Mouse (Mus musculus): ENCODE data around the gene Osm. TPM values are rescaled to one million over a fixed set of nuclear protein-coding genes. Genes with fewer than 3 reads are reported as not detected.

Gene Osm
- total RNA-seq, 2 experiments from 2014 or later = 0.10 TPM; not detected in 1

DNA sequence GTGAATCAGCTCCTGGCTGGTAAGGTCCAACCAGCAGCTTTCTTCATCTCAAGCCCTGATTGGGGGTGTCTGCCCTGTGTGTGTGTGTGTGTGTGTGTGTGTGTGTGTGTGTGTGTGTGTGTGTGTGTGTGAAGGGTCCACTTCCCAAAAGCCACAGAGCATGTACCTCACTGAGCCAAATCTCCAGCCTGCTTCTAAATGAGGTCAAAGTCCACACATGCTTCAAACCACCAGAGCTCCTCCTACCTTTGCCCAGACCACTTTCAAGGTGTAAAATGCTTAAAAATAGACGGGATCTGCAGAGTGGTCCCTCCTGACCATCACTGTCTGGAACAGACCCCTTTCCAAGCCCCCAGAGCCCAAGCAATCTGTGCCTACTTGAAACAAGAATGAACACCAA is 27.1 kb downstream of the Osm start:
- DNase-seq = no peak
- intact Hi-C loops (cut with DNase I) = no loop called here

DNA sequence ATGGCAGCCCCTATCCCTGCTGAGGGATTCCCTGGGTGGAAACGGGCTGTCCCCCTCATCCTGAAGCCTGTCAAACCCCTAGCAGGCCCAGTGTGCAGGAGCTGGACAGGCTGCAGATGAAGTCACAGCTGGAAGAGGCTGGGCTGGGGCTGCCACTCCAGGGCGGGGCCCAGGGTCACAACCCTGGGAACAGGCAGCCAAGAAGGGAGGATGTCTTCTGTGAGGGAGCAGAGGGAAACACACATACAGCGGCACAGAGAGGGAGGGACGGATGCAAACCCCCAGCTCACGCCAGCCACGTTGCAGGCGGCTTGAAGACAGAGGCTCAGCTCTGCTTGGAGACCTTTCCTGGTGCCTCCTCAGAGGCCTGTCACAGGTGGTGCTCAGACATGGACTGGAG is 27.8 kb downstream of the Osm start:
- intact Hi-C loops (cut with DNase I) = loop anchor here (2.0 kb wide), 1 partner anchor 39 kb away; no protein-coding TSS in a partner anchor

DNA sequence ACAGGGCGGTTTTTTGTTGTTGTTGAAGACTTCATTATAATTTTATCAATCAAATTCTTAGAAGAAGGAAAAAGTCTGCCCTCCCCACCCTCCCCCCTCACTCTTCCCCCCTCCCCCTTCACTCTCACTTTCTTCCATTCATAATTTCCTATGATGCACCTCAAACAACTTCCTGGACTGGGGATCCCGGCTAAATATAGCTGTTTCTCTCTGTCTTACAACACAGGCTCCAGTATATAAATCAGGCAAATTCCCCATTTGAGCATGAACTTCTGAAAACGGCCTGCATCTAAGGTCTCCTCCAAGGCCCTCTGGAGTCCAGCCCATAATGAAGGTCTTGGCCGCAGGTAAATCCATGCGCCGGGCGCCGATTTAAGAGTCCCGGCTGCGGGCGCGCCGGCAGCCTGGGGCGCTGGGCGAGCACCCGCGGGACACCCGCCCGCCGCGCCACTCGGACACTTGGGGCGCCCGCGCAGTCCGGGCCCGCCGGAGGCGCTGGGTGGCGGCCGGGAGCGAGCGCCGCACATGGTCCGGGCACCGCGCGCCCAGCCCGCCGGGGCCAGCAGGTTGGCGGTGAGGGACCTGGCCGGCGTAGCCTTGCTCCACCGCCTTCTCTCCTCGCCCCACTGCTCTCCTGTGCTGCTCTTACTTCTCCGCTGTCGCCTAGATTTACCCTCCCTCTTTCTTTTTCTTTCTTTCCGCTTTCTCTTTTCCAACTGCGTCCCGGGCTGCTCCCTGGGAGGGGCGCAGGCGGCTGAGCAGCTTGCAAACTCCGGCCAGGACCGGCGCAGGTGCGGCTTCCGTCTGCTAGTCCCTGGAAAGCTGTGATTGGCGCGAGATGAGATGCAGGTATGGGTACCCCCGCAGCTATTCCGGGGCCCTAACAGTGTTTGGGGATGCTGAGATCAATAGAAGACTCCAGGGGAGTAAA is 30.3 kb downstream of the Osm start:
- peak; percentile 76 to 78 for DNase-seq
- intact Hi-C loops (cut with DNase I) = no loop called here

More for the DNA sequence above, 27.8 kb downstream of the Osm start:
- DNase-seq = peak; percentile 65 to 75

DNA sequence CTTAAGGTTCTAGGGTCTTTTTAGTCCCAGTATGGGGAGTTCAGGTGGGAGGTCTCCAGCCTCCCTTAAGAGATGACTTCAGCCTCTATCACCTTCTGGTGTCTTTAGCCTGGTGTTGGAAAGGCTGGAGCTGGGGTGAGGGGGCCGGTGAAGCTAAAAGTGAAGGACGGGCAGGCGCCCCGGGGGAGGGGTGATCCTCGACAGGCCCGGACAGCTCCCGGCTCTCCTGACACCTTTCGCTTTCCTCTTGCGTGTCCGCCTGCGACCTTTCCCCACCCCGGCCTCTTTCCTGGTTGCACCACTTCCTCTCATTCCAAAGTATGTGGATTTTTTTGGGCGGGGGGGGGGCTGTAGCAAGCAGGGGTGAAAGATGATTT is 31.0 kb downstream of the Osm start:
- no peak for DNase-seq
- intact Hi-C loops (cut with DNase I) = no loop called here

DNA sequence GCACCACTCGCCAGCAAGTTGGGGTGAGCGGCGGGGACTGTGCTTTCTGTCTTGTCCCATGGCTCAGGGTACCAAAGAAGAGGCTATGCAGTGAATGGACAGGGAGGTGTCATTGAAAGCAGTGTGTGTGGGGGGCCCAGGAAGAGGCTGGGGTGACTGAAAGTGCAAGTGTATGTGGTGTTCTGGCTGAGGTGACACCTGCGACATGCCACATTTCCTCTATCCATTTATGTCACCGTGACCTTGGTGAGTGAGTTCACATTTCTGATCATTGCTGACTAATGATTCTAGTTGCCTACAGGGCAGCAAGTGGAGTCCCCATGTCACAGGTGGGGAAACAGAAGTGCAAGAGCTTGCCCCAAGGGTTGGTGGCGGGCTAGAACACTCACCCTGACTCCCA is 32.3 kb downstream of the Osm start:
- DNase-seq = no peak
- intact Hi-C loops (cut with DNase I) = no loop called here

DNA sequence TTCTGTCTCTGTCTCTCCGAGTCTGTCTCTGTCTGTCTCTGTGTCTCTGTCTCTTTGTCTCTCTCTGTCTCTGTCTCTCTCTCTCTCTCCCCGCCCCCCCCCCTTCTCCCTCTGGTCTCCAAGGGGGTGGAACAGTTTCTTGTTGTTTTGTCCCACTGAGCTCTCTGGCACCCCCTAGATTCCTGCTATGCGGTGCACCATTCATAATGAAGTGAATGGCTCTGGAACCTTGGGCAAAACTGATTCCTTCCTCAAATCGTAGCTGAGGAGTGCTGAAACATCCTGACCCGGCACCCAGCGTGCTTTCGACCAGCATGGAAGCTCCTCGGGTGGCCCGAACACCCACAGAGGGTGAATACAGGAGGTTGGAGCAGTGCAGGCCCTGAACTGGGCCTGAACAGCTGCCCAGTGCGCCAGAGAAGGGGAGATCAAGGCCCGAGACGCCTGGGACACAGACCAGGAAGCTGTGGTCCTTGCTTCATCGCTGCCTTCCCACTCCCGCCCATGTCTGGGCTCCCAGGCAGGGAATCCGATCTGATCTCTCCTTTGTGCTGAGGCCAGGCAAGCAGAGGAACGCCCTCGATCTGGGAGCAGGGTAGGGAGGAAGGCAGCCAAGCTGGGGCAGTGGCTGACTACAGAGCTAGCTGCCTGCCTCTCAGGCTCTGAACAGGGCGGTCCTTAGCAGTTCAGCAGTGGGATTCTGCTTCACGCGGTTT is 34.7 kb downstream of the Osm start:
- intact Hi-C loops (cut with DNase I) = no loop called here
- peak; percentile 49 to 57 for DNase-seq

DNA sequence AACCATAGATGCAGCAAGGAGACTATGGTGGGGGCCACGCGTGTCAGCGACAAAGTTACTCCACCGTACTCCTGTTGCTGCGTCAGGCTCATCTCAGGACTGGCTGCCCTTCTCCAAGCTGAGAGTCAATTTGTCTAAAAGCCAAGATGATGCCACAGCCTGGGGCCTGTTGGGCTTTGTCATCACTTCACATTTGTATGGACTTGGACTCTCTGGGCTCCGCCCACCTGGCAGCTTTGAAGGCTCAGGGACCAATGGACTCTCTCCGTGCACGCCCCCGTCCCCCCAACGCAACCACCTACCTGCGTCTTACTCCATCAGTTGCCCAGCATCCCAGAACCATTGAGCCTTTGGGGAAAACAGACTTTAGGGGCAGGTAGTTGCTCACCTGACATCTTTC is 35.3 kb downstream of the Osm start:
- intact Hi-C loops (cut with DNase I) = no loop called here
- no peak for DNase-seq

DNA sequence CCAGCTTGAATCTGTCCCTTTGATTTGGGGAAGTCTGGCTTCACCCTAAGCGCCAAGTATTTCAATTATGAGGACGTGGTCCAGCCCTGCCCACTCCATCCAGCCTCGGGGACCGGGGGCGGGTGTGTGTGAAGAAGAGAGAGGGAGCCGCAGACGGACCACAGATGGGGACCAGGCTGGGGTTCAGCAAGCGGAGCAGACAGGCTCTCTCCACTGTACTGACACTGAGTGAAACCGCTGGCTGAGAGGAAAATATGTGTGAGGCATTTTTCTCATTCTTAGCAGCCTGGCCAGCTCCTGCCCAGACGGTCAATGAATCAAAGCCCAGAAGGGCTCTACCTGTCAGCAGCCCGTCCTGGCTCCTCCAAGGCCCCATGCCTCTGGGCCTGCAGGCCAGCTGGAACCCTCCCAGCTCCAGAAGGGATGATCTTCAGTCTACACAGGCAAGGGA is 40.2 kb downstream of the Osm start:
- peak; percentile 35 to 63 for DNase-seq

DNA sequence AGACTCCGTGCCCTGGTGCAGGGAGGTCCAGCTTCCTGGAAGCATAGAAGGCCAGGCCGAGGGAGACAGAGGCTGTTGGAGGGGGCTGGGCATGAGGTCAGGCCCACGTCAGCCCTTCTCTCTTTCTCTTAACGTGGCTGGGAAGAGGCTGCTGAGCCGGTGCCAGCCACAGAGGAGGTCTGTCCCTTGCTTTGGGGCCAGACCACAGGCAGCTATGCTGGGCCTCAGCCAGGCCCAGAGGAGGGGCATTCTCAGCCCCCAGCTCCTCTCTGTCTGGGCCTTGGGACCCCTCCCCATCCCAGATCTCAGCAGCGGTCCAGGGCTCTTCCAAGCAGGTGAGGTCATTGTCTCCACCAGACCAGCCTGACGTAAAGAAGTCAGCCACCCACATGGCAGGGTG is 43.7 kb downstream of the Osm start:
- intact Hi-C loops (cut with DNase I) = no loop called here
- no peak for DNase-seq

More for the DNA sequence above, 40.2 kb downstream of the Osm start:
- intact Hi-C loops (cut with DNase I) = no loop called here

DNA sequence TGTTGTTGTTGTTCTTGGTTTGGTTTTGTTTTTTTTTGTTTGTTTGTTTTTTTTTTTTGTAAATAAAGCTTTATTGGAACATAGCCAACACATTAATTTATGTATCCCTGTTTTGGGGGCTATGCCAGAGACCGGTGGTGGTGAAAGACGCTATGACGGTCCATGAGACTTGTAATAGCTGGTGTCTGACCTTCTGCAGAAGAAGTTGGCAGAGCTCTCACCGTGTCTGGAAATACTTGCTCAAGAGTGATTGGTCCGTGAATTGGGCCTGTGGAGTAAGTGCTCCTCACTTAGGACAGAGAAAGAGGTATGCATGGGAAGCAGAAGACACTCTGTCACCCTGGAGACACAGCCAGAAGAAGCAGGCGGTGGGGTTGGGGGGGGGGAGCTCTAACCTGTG is 45.6 kb downstream of the Osm start:
- DNase-seq = no peak
- intact Hi-C loops (cut with DNase I) = no loop called here

DNA sequence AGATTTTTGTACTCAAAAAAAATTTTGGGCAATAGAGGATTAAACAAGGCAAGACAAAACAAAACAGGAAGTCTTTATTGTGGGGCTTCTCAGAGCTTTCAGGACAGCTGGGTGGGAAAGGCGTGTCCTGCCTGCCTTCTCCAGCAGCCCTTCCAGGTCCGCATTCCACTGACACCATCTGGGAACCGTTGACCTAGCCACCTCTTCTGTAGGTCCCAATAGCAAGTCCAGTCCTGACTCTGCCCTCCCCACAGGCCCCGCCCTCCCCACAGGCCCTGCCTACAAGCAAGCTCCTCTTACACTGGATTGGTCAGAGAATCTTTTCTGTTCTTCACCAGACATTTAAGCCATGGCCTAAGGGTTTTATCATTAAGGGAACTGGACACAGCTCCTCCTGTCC is 47.4 kb downstream of the Osm start:
- DNase-seq = peak in 1 of 2 experiments; percentile 52
- intact Hi-C loops (cut with DNase I) = no loop called here

DNA sequence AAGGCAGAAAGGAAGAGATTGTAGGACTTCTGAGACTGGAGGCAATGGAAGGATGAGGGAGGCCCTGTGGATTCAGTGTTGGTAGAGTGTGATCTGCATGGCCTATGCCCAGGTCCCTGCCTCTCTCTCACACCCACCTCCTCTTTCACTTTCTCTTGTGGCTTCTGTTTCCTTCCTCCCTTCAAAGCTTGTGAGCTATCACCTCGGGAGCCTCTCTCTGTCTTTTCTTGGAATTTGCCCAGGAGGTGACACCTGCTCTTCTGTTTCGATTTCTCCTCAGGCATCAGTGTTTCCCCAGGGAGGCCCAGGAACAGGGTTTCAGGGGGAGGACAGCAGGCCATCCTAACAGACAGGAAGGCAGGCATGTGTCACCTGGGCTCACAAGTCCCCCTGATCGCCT is 53.1 kb downstream of the Osm start:
- no peak for DNase-seq
- intact Hi-C loops (cut with DNase I) = no loop called here

Other genes starting within 250 kb of the Osm start
- under 1 TPM; 0.20 to 0.50 TPM for gene Sec14l4, start 205.0 kb upstream of the Osm start, total RNA-seq (2021)
- 1 to 10 TPM in 1 of 2 experiments, not detected in 1; 6.0 TPM for gene Sec14l3, start 171.6 kb upstream of the Osm start, total RNA-seq (2021)
- 100 to 1,000 TPM; 108 to 124 TPM for gene Mtfp1, start 141.0 kb upstream of the Osm start, total RNA-seq (2021)
- gene Sec14l2, start 113.0 kb upstream of the Osm start, total RNA-seq (2021) = 1 to 10 TPM; 1.2 TPM
- gene Rnf215, start 101.2 kb upstream of the Osm start, total RNA-seq (2021) = 10 to 100 TPM; 14.2 to 20.6 TPM
- gene Ccdc157, start 76.1 kb upstream of the Osm start, total RNA-seq (2021) = 1 to 10 TPM; 5.6 to 7.4 TPM
- 10 to 100 TPM; 38.4 to 46.7 TPM for gene Sf3a1, start 76.1 kb upstream of the Osm start, total RNA-seq (2021)
- gene Tbc1d10a, start 49.6 kb upstream of the Osm start, total RNA-seq (2021) = 10 to 100 TPM; 14.5 to 14.7 TPM
- 10 to 100 TPM in 1 of 2 experiments, 1 to 10 TPM in 1; 8.3 to 11.4 TPM for gene Castor1, start 18.2 kb upstream of the Osm start, total RNA-seq (2021)
- gene Lif, start 21.1 kb downstream of the Osm start, total RNA-seq (2021) = under 1 TPM; 0.14 to 0.37 TPM
- not detected for gene Hormad2, start 204.7 kb downstream of the Osm start, total RNA-seq (2021)